Mouse (Mus musculus): ENCODE measurements around the gene Vasp.

GRCm38 (mm10) chr7:19297034-19297433, 25.4 kb upstream of the Vasp start:
- TF ChIP-seq CTCF (IDR thresholded peaks at IDR 0.05): no peak; the same call in 1 of the 2 replicates
- TF ChIP-seq EP300 (IDR thresholded peaks at IDR 0.05): no peak

Data from lung, postnatal 0 days (tissue).